Mouse (Mus musculus) liver, embryonic 14.5 days (tissue): ENCODE measurements at regions not wholly inside any gene's neighbourhood (a gene's known extent, or its start where the extent isn't known, plus 50 kb on each side); places are given as distances from the start of the nearest gene placed in this dataset.

Experiments used
- ATAC-seq: fragments of 200-750 bp; cut with Nextera tagmentation; 2 replicates; pipeline ENCODE4 v1.8.0; 2017; ENCODE audit warnings: moderate number of reproducible peaks, mild to moderate bottlenecking, moderate library complexity; ENCODE audit not compliant: insufficient read depth
- DNase-seq, 3 experiments: peaks; one replicate each; pipeline ENCODE4 v3.0.0-alpha.2; 2012 to 2013; ENCODE audit warnings: low read depth in 3 of 3, low spot score in 3 of 3
- H3K27ac ChIP-seq: fragments of 300-500 bp; sonication (generic); 2 replicates; pipeline ENCODE4 v1.5.1; 2014; ENCODE audit warnings: moderate library complexity, mild to moderate bottlenecking, control low read depth, inconsistent platforms
- H3K27me3 ChIP-seq: fragments of 300-500 bp; sonication (generic); 2 replicates; pipeline ENCODE4 v1.6.1; 2014; ENCODE audit warnings: mild to moderate bottlenecking, low read length, moderate library complexity; ENCODE audit not compliant: control insufficient read depth, insufficient read depth
- H3K36me3 ChIP-seq: fragments of 300-500 bp; sonication (generic); replicated peaks from 2 replicates; pipeline ENCODE4 v1.6.1; 2014; ENCODE audit warnings: low read depth; ENCODE audit not compliant: control insufficient read depth, insufficient read depth
- H3K4me1 ChIP-seq, 2 experiments: fragments of 200-500 bp in 1 of 2; fragments of 300-500 bp in 1 of 2; sonication (generic) in 1 of 2; replicated peaks; 2 replicates each; pipeline ENCODE4 v1.6.1; 2012 to 2014; ENCODE audit warnings: antibody characterized with exemption in 1 of 2, inconsistent platforms in 1 of 2, low read length in 1 of 2; ENCODE audit not compliant: control insufficient read depth in 2 of 2, insufficient read depth in 2 of 2
- H3K4me2 ChIP-seq: fragments of 300-500 bp; sonication (generic); 2 replicates; pipeline ENCODE4 v1.6.1; 2014; ENCODE audit warnings: low read depth, mild to moderate bottlenecking, control low read depth, moderate library complexity
- H3K4me3 ChIP-seq, 2 experiments: fragments of 200-500 bp in 1 of 2; fragments of 300-500 bp in 1 of 2; sonication (generic) in 1 of 2; 2 replicates each; pipeline ENCODE4 v1.5.1; 2012 to 2014; ENCODE audit warnings: low read depth in 2 of 2, low read length in 2 of 2, mild to moderate bottlenecking in 2 of 2, control low read depth in 1 of 2, inconsistent platforms in 1 of 2, moderate library complexity in 1 of 2; ENCODE audit not compliant: insufficient read depth in 1 of 2
- H3K9ac ChIP-seq: fragments of 300-500 bp; sonication (generic); replicated peaks from 2 replicates; pipeline ENCODE4 v1.6.1; 2014; ENCODE audit warnings: mild to moderate bottlenecking, control low read depth, moderate library complexity
- H3K9me3 ChIP-seq: fragments of 300-500 bp; sonication (generic); 2 replicates; pipeline ENCODE4 v1.6.1; 2016; ENCODE audit warnings: low read length, mixed read lengths; ENCODE audit not compliant: control insufficient read depth
- CTCF ChIP-seq: IDR thresholded peaks from 2 replicates; pipeline ENCODE4 v1.5.1; 2016; ENCODE audit warnings: antibody characterized with exemption, low read depth, control low read depth
- EP300 ChIP-seq: IDR thresholded peaks from 2 replicates; pipeline ENCODE4 v1.6.1; 2016; ENCODE audit warnings: antibody characterized with exemption, low read depth
- WGBS: fragments of 180-500 bp; shearing (Covaris S2); extraction: QIAGEN DNeasy Blood & Tissue Kit; methylation state at CpG from one replicate; pipeline ENCODE4 v1.1.7; 2014; ENCODE audit not compliant: insufficient replicate concordance; 5-methylcytosine and 5-hydroxymethylcytosine counted together

GRCm38 (mm10) chr11:22596076-22596804, 84.4 kb downstream of the Tmem17 start:
- Histone ChIP-seq H3K27ac (no peak overlapping the region), H3K4me3 (no peak overlapping the region), H3K4me1 (no peaks in the 10 kb centered on the region; a peak in 1 of 4 replicates), H3K9me3 (no peaks in the 10 kb centered on the region), H3K4me2 (no peak overlapping the region), H3K27me3 (no peaks in the 10 kb centered on the region), H3K9ac (no peak overlapping the region), H3K36me3 (no peaks in the 10 kb centered on the region)
- TF ChIP-seq EP300 (no peak), CTCF (no peak)
- ATAC-seq (no peak), DNase-seq (no peak)
- WGBS, result 53% methylated on average over 8 of the region's 8 CpGs

DNA sequence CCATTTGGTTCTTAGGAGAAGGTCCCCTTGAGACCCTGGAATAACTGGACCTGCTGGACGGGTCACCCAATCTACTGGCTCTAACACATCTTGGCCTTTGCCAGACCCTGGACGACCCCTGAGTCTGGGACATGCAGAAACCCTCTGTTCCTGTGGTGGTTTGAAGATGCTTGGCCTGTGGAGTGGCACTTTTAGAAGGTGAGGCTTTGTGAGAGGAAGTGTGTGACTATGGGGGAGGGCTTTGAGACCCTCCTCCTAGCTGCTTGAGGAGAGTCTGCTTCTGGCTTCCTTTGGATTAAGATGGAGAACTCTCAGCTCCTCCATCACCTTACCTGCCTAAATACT, 84.9 kb downstream of the Tmem17 start:
- ATAC-seq (no peak), DNase-seq (no peak)
- Histone ChIP-seq H3K36me3 (no peaks in the 10 kb centered on the region), H3K27ac (no peak overlapping the region), H3K9me3 (no peaks in the 10 kb centered on the region), H3K4me1 (no peaks in the 10 kb centered on the region; a peak in 1 of 4 replicates), H3K4me2 (no peak overlapping the region), H3K4me3 (no peak overlapping the region), H3K27me3 (no peaks in the 10 kb centered on the region), H3K9ac (no peak overlapping the region)
- WGBS, result 39% methylated on average over 2 of the region's 2 CpGs
- TF ChIP-seq CTCF, result no peak
- no peak for TF ChIP-seq EP300

GRCm38 (mm10) chr11:22600370-22600769, 88.5 kb downstream of the Tmem17 start:
- H3K27ac ChIP-seq, result no peak overlapping the region
- no peak overlapping the region for H3K4me2 ChIP-seq
- H3K9ac ChIP-seq, result no peak overlapping the region
- DNase-seq (no peak), ATAC-seq (no peak)
- H3K4me1 ChIP-seq, result peaks cover 2 to 10% of the 10 kb centered on the region in 2 experiments; a peak in 2 of 4 replicates
- no peak overlapping the region for H3K4me3 ChIP-seq
- WGBS, result 51% methylated on average over 7 of the region's 7 CpGs
- H3K9me3 ChIP-seq, result no peaks in the 10 kb centered on the region
- H3K27me3 ChIP-seq, result no peaks in the 10 kb centered on the region
- H3K36me3 ChIP-seq, result no peaks in the 10 kb centered on the region
- TF ChIP-seq EP300 (no peak), CTCF (no peak)

GRCm38 (mm10) chr11:22601977-22602376, 90.1 kb downstream of the Tmem17 start:
- no peaks in the 10 kb centered on the region for H3K9me3 ChIP-seq
- no peaks in the 10 kb centered on the region for H3K36me3 ChIP-seq
- no peak overlapping the region for H3K27ac ChIP-seq
- H3K4me1 ChIP-seq, result peaks cover 2 to 10% of the 10 kb centered on the region in 2 experiments; a peak in 2 of 4 replicates
- H3K4me3 ChIP-seq, result no peak overlapping the region
- H3K9ac ChIP-seq, result no peak overlapping the region
- DNase-seq (no peak), ATAC-seq (no peak)
- no peaks in the 10 kb centered on the region for H3K27me3 ChIP-seq
- H3K4me2 ChIP-seq, result no peak overlapping the region
- TF ChIP-seq EP300 (no peak), CTCF (no peak)
- WGBS, result 34% methylated on average over 3 of the region's 3 CpGs

GRCm38 (mm10) chr11:22602610-22603009, 90.7 kb downstream of the Tmem17 start:
- 43% methylated on average over 3 of the region's 3 CpGs for WGBS
- ATAC-seq, result peak; percentile 47; the same call in 1 of the 2 replicates
- H3K4me3 ChIP-seq, result no peak overlapping the region
- H3K4me1 ChIP-seq, result peaks cover 2 to 10% of the 10 kb centered on the region in 2 experiments; a peak in 2 of 4 replicates
- DNase-seq, result no peak
- no peak overlapping the region for H3K4me2 ChIP-seq
- H3K9ac ChIP-seq, result no peak overlapping the region
- no peaks in the 10 kb centered on the region for H3K27me3 ChIP-seq
- TF ChIP-seq CTCF, result no peak
- no peak for TF ChIP-seq EP300
- H3K9me3 ChIP-seq, result no peaks in the 10 kb centered on the region
- H3K36me3 ChIP-seq, result no peaks in the 10 kb centered on the region
- H3K27ac ChIP-seq, result no peak overlapping the region
